Mouse (Mus musculus) neutrophil, adult 59 days (primary cell): Measurements from ENCODE around the gene Etaa1. TPM values are rescaled to one million over a fixed set of nuclear protein-coding genes. Genes with fewer than 3 reads are reported as not detected.

ENCODE experiments used
- total RNA-seq, 2 experiments: library from RNA; stranded (reverse); gene quantifications; 1 replicate in 1 of 2; 2 replicates in 1 of 2; pipeline ENCODE4 v1.2.4; 2023

Gene Etaa1
- total RNA-seq, result 1 to 10 TPM; 5.7 to 6.6 TPM

GRCm38 (mm10) chr11:17953231-17954134 is at the start of gene Etaa1:
Gene Etaa1 (minus strand): TSS chr11:17953875.

